Mouse (Mus musculus) large intestine, adult 2 months (tissue): Measurements from ENCODE around the gene Erich2. TPM values are rescaled to one million over a fixed set of nuclear protein-coding genes. Genes with fewer than 3 reads are reported as not detected.

ENCODE experiments used
- polyA plus RNA-seq: library from polyadenylated mRNA; depleted of rRNA; stranded (reverse); fragments of >200 nt; gene quantifications from 2 replicates; pipeline ENCODE4 v1.2.3, GENCODE M21; 2012; rRNA removed

Gene Erich2
- polyA plus RNA-seq, 1 experiment = 0.31 TPM

Other genes starting within 250 kb of the Erich2 start
- gene Sp5, start 33.9 kb upstream of the Erich2 start, polyA plus RNA-seq = 2.1 and 5.8 TPM in 2 replicates
- 0.10 TPM in 1 of 2 replicates, not detected in the other for gene Gad1, start 44.3 kb downstream of the Erich2 start, polyA plus RNA-seq
- gene Gorasp2, start 152.8 kb downstream of the Erich2 start, polyA plus RNA-seq = 118 and 121 TPM in 2 replicates
- gene Gm26558, start 153.3 kb downstream of the Erich2 start, polyA plus RNA-seq = 0.30 and 0.60 TPM in 2 replicates